Mouse (Mus musculus) monocyte, adult 5-6 weeks (primary cell): ENCODE data around the gene Kiss1r. TPM values are rescaled to one million over a fixed set of nuclear protein-coding genes. Genes with fewer than 3 reads are reported as not detected.
A peak's percentile ranks its signal among the peaks of the same experiment; 100 is the strongest.
"Not testable (repeated sequence)": the region's sequence is repeated elsewhere in the genome, so short reads cannot be mapped to it uniquely, and the experiment has no call there.

ENCODE experiments used
- ATAC-seq: fragments of 153-309, 156-312 bp; replicated peaks from 2 replicates; pipeline ENCODE4 v1.8.0; 2017; ENCODE audit warnings: mild to moderate bottlenecking; ENCODE audit not compliant: low TSS enrichment, insufficient number of reproducible peaks, severe bottlenecking, poor library complexity, low FRiP score
- total RNA-seq: library from RNA; stranded (forward); fragments of 200-1000, 200-491, 200-594 nt; gene quantifications from 3 replicates; pipeline ENCODE4 v1.2.3, GENCODE M21; 2017

The Kiss1r gene
- 0.39 TPM in 1 of 3 replicates, not detected in the others for total RNA-seq

DNA sequence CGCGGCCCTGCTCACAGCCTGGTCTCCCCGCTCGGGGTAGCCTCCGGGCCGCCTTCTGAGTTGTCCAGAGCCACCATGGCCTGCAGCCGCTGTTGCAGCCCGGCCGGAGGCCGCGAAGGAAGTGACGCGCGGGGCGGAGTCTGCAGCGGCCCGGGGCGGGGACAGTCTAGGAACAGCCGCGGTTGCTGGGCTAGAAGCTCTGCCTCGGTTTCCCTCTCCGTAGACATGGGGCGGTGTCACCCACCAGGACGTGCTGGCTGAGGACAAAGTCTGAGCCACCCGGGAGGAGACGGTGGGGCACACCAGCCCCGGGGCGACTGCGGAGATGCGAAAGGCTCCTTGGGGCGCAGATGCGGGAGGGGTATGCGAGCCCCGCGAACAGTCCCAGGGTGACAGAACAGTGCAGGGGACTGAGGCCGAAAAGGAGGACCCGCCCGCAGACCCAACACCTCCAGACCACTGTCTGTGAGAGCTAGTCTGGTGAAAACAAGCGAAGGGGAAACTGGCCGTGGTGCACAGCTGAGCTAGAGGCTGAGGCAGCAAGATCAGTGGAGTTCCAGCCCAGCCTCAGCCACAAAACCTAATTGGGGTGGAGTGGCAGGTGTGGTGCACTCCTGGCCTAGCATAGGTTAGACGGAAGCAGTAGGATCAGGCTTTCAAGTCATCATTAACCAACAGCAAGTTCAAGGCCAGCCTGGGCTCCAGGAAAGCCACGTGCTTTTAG lies at the start of gene Kiss1r:
TSS of gene Kiss1r (plus strand) at position 164 of the 724 bp plus-strand sequence.
- ATAC-seq, result peak; percentile 64

GRCm38 (mm10) chr10:79871845-79872244 lies 44.9 kb upstream of the Kiss1r start:
- ATAC-seq, result no peak

DNA sequence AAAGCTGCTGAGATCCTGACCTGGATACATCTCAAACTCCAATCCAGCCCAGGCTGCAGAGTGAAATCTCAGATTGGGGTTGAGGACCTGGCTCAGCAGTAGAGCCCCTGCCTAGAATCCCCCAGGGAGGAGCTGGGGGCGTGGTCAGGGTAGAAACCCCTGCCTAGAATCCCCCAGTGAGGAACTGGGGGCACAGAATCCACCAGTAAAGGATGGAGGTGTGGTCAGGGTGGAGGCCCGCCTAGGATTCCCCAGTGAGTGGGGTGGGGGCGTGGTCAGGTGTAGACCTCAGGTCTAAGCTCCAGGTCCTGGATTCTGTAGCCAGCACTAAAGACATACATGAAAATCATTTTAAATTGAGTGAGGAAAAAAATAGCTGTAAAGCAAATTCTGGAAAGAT lies 43.9 kb upstream of the Kiss1r start:
- ATAC-seq, result no peak

DNA sequence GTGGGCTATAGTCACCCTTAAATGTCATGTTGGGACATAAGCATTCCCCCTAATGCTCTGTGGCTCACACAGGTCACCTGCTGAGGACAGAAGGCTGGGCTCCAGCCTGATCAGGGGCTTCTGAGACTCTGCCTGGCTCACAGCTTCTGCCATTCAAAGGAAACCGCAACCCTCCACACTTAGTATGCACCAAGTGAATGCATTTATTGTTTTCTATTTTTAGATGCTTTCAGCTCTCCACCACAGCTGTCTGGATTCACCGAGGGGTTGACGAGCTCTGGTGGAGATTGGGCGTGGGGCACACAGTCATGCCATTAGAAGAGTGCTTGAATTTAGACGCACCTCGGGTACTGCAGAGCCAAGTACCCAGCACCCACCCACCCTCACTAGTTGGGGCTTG lies 43.5 kb upstream of the Kiss1r start:
- ATAC-seq, result no peak

DNA sequence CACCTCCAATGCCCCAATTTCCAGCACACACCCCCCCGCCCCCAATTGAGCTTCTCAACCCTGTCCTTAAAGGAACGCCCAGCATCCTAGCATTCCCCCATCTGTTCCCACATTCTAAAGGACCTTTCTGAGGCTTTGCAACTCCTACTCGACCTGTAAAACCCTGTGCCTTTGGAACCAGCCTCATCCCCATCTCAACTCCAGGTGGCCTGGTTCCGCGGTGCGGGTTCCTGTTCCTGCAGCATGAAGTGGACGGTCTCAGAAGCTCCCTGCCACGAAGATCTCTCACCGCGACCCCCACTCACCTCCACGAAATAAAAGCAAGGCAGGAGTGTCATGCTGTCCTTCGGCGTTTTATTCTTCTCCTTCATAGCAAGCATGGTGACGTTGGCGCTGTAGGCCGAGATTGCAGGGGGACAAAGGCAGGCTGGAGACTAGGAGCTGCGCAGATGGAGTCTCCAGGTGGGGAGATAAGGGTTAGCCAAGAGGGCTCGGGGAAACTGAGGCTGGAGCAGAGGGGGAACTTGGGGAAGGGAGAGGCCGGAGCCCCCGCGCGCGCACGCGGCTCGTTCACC lies 43.0 kb upstream of the Kiss1r start:
- ATAC-seq, result no peak

GRCm38 (mm10) chr10:79874290-79874862 lies 42.4 kb upstream of the Kiss1r start, which contains the start of the genes Prtn3 and Plppr3:
Gene Prtn3, plus strand, starts transcription at chr10:79874476.
Gene Plppr3, minus strand, starts transcription at chr10:79874634.
- no peak for ATAC-seq

- no peak for ATAC-seq
Measured at GRCm38 (mm10) chr10:79877174-79877573, 39.6 kb upstream of the Kiss1r start.

DNA sequence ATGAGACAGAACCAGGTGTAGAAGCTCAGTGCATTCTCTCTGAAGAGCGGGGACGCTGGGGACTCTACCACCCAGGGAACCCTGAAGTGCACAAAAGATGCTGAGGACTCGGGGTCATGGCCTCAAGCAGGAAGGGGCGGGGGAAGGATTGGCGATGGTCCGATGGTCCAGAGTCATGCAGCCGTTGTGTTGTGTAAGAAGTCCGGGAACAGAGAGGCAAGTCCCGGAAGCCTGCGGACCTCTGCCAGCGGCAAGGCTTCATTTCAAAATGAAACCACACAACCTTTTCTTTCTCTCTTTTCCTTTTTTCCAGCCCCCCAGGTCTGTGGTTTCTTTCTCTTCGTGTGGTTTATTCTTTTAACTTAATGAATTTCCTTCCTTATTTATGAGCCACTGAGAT lies 39.0 kb upstream of the Kiss1r start:
- 0 out of 2 replicates have a peak, but pooled peaks have one; percentile 34 for ATAC-seq

DNA sequence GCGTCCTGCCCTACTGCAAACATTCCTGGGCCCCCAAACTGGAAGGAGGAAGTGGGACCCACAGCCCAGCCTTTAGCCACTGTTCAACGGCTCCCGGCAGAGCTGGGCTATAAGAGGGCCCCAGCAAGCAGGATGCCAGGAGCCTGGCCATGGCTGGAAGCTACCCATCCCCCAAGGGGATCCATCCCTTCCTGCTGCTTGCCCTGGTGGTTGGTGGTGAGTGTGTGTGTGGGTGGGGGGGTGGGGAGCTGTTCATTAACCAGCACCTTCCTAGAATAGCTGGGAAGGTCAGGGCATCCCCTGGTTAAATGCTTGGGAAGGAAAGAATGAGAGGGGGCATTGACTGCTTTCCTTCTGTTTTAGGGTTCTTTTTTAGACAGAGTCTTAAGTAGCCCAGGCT lies 37.2 kb upstream of the Kiss1r start:
- no peak for ATAC-seq

DNA sequence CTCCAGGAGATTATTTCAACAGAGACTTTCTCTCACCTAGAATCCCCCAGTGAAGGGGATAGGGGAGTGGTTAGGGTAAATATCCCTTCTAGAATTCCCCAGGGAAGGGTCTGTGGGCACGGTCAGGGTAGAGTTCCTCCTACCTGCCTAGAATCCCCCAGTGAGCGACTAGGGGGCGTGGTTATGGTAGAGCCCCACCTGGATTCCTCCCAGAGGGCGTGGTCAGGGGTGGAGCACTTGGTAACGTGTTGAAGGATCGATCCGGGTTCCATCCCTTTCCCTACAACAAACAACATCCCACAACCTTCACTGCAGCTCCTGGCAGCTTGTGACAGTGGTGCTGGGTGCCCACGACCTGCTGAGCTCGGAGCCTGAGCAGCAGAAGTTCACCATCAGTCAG lies 36.0 kb upstream of the Kiss1r start:
- no peak for ATAC-seq

GRCm38 (mm10) chr10:79881981-79882380 lies 34.8 kb upstream of the Kiss1r start:
- peak; percentile 25; the same call in 1 of the 2 replicates for ATAC-seq

DNA sequence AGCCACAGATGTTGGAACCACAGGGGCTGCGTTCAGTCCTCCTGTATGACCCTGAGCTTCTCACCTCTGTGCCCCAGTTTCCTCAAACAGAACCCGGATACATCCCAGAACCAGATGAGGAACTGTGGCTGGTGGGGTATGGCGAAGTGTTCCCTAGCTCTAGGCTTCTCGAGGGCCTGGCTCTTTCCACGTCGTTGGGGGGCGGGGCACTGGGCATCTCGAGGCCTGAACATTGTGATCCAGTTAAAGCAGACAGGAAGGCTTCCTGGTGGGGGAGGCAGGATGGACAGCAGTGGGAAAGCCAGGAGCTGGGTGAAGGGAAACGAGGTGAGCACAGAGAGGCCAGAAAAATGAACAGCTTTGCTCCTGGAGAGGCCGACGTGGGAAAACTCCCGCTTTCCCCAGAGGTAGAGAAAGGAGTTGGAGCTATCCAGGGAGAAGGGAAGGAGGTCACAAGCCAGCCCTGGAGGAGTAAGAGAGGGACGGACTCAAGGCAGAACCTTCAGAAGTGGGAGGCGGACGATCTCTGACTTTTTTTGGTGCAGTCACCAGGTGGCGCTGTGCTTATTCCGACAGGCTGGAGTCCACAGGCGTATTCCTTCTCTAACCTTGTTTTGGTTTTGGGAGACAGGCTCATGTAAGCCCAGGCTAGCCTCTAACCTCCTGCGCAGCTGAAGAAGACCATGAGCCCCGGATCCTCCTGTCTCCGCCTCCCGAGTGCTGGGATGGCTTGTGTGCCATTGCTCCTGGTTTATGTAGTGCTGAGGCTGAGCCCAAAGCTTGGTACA lies 33.3 kb upstream of the Kiss1r start:
- ATAC-seq, result peak; percentile 58

DNA sequence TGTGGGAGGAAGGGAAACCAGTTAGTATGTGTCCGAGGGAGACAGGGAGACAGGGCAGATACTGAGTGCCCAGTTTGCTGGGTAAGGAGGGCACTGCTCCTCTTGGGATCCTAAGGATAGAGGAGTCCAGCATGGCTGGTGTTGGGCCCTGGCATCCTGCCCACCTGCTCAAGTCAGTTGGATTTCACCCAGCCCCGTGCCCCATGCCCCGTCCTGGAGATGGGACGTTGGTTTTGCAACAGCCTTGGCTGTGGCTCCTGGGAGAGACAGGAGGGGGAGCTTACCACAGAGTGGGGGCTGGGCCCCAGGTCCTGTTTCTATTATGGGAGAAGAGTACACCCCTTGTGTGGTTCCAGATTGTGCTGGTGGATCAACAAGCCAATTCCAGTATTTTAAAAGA lies 32.3 kb upstream of the Kiss1r start:
- no peak for ATAC-seq

GRCm38 (mm10) chr10:79884938-79885337 lies 31.8 kb upstream of the Kiss1r start:
- ATAC-seq, result not testable (repeated sequence)

GRCm38 (mm10) chr10:79886054-79886453 lies 30.7 kb upstream of the Kiss1r start, which contains the start of gene Elane:
Gene Elane, plus strand, starts transcription at chr10:79886247.
- no peak for ATAC-seq

DNA sequence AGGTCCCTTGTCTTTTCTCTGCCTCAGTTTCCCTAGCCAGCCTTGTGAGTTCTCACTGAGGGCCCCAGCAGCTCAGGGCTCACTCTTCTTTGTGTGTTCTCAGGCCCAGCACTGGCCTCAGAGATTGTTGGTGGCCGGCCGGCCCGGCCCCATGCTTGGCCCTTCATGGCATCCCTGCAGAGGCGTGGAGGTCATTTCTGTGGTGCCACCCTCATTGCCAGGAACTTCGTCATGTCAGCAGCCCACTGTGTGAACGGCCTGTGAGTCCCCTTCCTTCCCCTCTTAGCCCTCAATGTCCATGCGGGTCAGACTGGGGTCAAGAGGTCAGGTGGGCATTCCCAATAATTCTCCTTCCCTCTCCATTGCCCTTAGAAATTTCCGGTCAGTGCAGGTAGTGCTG lies 30.2 kb upstream of the Kiss1r start:
- ATAC-seq, result no peak

DNA sequence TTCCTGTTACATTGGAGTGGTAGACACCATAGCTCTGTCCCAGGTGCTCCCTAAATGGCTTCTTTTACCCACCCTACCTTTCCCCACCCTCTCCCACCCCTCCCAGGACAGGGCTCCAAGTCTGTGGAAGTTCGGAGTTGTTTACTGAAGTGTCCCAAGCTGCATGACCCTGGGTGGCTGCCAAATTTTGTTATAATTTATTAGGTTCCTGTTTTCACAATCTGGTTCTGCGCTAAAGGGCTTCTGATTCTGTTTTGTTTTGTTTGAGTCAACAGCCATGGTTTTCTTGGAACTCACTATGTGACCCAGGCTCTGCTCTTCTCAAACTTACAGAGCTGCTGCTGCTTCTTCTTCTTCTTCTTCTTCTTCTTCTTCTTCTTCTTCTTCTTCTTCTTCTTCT lies 27.4 kb upstream of the Kiss1r start:
- ATAC-seq, result no peak

DNA sequence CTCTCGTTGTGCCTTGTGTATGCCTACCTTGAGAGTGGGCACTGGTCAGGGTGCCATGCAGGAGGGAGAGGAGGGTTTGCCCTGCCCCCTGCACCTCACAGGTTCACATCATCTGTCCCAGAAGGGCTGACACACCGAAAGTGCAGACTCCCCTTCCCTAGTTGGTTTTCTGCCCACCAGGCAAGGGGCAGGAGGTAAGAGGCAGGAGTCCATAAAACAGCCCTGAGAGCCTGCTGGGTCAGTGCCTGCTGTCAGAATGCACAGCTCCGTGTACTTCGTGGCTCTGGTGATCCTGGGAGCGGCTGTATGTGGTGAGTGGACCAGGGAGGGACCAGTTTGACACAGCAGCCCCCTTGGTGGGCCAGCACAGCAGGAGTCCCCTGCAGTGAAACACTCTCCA lies 26.1 kb upstream of the Kiss1r start, which contains the start of gene Cfd:
TSS of gene Cfd (plus strand) at position 184 of the 400 bp plus-strand sequence.
- ATAC-seq, result no peak
